Mouse (Mus musculus): ENCODE data around the gene Pagr1a. TPM values are rescaled to one million over a fixed set of nuclear protein-coding genes. Genes with fewer than 3 reads are reported as not detected.

Gene Pagr1a
- polyA plus RNA-seq, 1 experiment from 2014 or later: 53.7 TPM

- H3K27ac ChIP-seq: no peak overlapping the region
- H3K9me3 ChIP-seq: no peaks in the 10 kb centered on the region
- H3K27me3 ChIP-seq: no peaks in the 10 kb centered on the region
- H3K36me3 ChIP-seq: peaks cover 17% of the 10 kb centered on the region
- no peaks in the 10 kb centered on the region for H3K4me1 ChIP-seq
- ATAC-seq (ENCODE audit: insufficient number of reproducible peaks, insufficient read depth, low FRiP score, low TSS enrichment, low read depth): no peak
- WGBS: 67% methylated on average over 10 of the region's 10 CpGs
- H3K4me3 ChIP-seq: no peak overlapping the region
- H3K9ac ChIP-seq: no peak overlapping the region
- H3K4me2 ChIP-seq: no peak overlapping the region
These were observed 32.3 kb downstream of the Pagr1a start for GRCm38 (mm10) chr7:126984667-126985444.

- no peak for ATAC-seq (ENCODE audit: insufficient number of reproducible peaks, insufficient read depth, low FRiP score, low TSS enrichment, low read depth)
- Histone ChIP-seq H3K4me1 (no peaks in the 10 kb centered on the region), H3K4me2 (no peak overlapping the region), H3K27me3 (no peaks in the 10 kb centered on the region), H3K9me3 (no peaks in the 10 kb centered on the region), H3K4me3 (no peak overlapping the region), H3K9ac (no peak overlapping the region), H3K36me3 (peaks cover 35% of the 10 kb centered on the region), H3K27ac (no peak overlapping the region)
- WGBS: 81% methylated on average over 7 of the region's 7 CpGs
These were observed 34.0 kb downstream of the Pagr1a start for GRCm38 (mm10) chr7:126983113-126983512.

- WGBS: 88% methylated on average over 4 of the region's 4 CpGs
- Histone ChIP-seq H3K4me3 (no peak overlapping the region), H3K27ac (no peak overlapping the region), H3K9me3 (no peaks in the 10 kb centered on the region), H3K9ac (no peak overlapping the region), H3K36me3 (peaks cover 37% of the 10 kb centered on the region), H3K4me2 (no peak overlapping the region), H3K27me3 (no peaks in the 10 kb centered on the region), H3K4me1 (peaks cover 2% of the 10 kb centered on the region)
- ATAC-seq (ENCODE audit: insufficient number of reproducible peaks, insufficient read depth, low FRiP score, low TSS enrichment, low read depth): no peak
These were observed 35.1 kb downstream of the Pagr1a start for GRCm38 (mm10) chr7:126982054-126982453.

- Histone ChIP-seq H3K36me3 (peaks cover 37% of the 10 kb centered on the region), H3K4me1 (peaks cover 5% of the 10 kb centered on the region), H3K27me3 (no peaks in the 10 kb centered on the region), H3K9ac (no peak overlapping the region), H3K27ac (no peak overlapping the region), H3K4me2 (no peak overlapping the region), H3K9me3 (no peaks in the 10 kb centered on the region), H3K4me3 (no peak overlapping the region)
- no peak for ATAC-seq (ENCODE audit: insufficient number of reproducible peaks, insufficient read depth, low FRiP score, low TSS enrichment, low read depth)
- WGBS: 85% methylated on average over 2 of the region's 2 CpGs
These were observed 35.6 kb downstream of the Pagr1a start for GRCm38 (mm10) chr7:126981601-126982000.

GRCm38 (mm10) chr7:126978841-126979240 lies 38.3 kb downstream of the Pagr1a start:
- no peak overlapping the region for H3K4me2 ChIP-seq
- no peaks in the 10 kb centered on the region for H3K9me3 ChIP-seq
- no peaks in the 10 kb centered on the region for H3K27me3 ChIP-seq
- no peak overlapping the region for H3K4me3 ChIP-seq
- H3K27ac ChIP-seq: no peak overlapping the region
- H3K9ac ChIP-seq: no peak overlapping the region
- peaks cover 37% of the 10 kb centered on the region for H3K36me3 ChIP-seq
- ATAC-seq (ENCODE audit: insufficient number of reproducible peaks, insufficient read depth, low FRiP score, low TSS enrichment, low read depth): no peak
- 93% methylated on average over 6 of the region's 6 CpGs for WGBS
- H3K4me1 ChIP-seq: peaks cover 10% of the 10 kb centered on the region

- peaks cover 37% of the 10 kb centered on the region for H3K36me3 ChIP-seq
- H3K4me1 ChIP-seq: peaks cover 10% of the 10 kb centered on the region
- H3K9ac ChIP-seq: peak overlapping the region; percentile 96
- peak overlapping the region; percentile 97 for H3K27ac ChIP-seq
- peak overlapping the region; percentile 89 for H3K4me2 ChIP-seq
- H3K9me3 ChIP-seq: no peaks in the 10 kb centered on the region
- peak overlapping the region; percentile 85 for H3K4me3 ChIP-seq
- no peaks in the 10 kb centered on the region for H3K27me3 ChIP-seq
- no peak for ATAC-seq (ENCODE audit: insufficient number of reproducible peaks, insufficient read depth, low FRiP score, low TSS enrichment, low read depth)
- 27% methylated on average over 14 of the region's 14 CpGs for WGBS
These were observed 40.2 kb downstream of the Pagr1a start for GRCm38 (mm10) chr7:126976878-126977459.

GRCm38 (mm10) chr7:126975950-126976866 lies 40.9 kb downstream of the Pagr1a start, which contains the start of gene Cdiptos:
Gene Cdiptos (minus strand): TSS chr7:126976098.
- H3K9me3 ChIP-seq: no peaks in the 10 kb centered on the region
- ATAC-seq (ENCODE audit: insufficient number of reproducible peaks, insufficient read depth, low FRiP score, low TSS enrichment, low read depth): peak; percentile 89
- peaks cover 31% of the 10 kb centered on the region for H3K36me3 ChIP-seq
- WGBS: under 1% methylated on average over 55 of the region's 55 CpGs
- H3K9ac ChIP-seq: peak within 1 kb of the TSS; percentile 96
- H3K4me1 ChIP-seq: peaks cover 10% of the 10 kb centered on the region
- H3K27ac ChIP-seq: peak within 1 kb of the TSS; percentile 97
- peak within 1 kb of the TSS; percentile 85 for H3K4me3 ChIP-seq
- H3K27me3 ChIP-seq: no peaks in the 10 kb centered on the region
- peak within 1 kb of the TSS; percentile 89 for H3K4me2 ChIP-seq

- Histone ChIP-seq H3K27me3 (no peaks in the 10 kb centered on the region), H3K4me2 (peak within 1 kb of the TSS; percentile 89), H3K36me3 (peaks cover 27% of the 10 kb centered on the region), H3K4me1 (peaks cover 10% of the 10 kb centered on the region), H3K9ac (peak within 1 kb of the TSS; percentile 96), H3K4me3 (peak within 1 kb of the TSS; percentile 85), H3K9me3 (no peaks in the 10 kb centered on the region), H3K27ac (peak within 1 kb of the TSS; percentile 97)
- WGBS: 0% methylated on average over 1 of the region's 1 CpGs
- no peak for ATAC-seq (ENCODE audit: insufficient number of reproducible peaks, insufficient read depth, low FRiP score, low TSS enrichment, low read depth)
These were observed 41.4 kb downstream of the Pagr1a start, which contains the start of gene Cdipt for GRCm38 (mm10) chr7:126975893-126975949. Gene Cdipt (plus strand): TSS chr7:126975914.

GRCm38 (mm10) chr7:126975493-126975892 lies 41.7 kb downstream of the Pagr1a start:
- Histone ChIP-seq H3K9ac (peak overlapping the region; percentile 96), H3K4me1 (peaks cover 10% of the 10 kb centered on the region), H3K4me2 (peak overlapping the region; percentile 89), H3K27ac (peak overlapping the region; percentile 97; the same call in 1 of the 2 replicates), H3K27me3 (no peaks in the 10 kb centered on the region), H3K9me3 (no peaks in the 10 kb centered on the region), H3K4me3 (peak overlapping the region; percentile 85), H3K36me3 (peaks cover 26% of the 10 kb centered on the region)
- no peak for ATAC-seq (ENCODE audit: insufficient number of reproducible peaks, insufficient read depth, low FRiP score, low TSS enrichment, low read depth)
- 8% methylated on average over 8 of the region's 8 CpGs for WGBS

- ATAC-seq (ENCODE audit: insufficient number of reproducible peaks, insufficient read depth, low FRiP score, low TSS enrichment, low read depth): no peak
- no peak overlapping the region for H3K4me2 ChIP-seq
These were observed 49.8 kb downstream of the Pagr1a start for GRCm38 (mm10) chr7:126967361-126967760.

GRCm38 (mm10) chr7:126965568-126965967 lies 51.6 kb downstream of the Pagr1a start:
- Histone ChIP-seq H3K9ac (no peak overlapping the region), H3K9me3 (no peaks in the 10 kb centered on the region), H3K27me3 (peaks cover 24% of the 10 kb centered on the region), H3K27ac (no peak overlapping the region), H3K4me2 (no peak overlapping the region), H3K36me3 (no peaks in the 10 kb centered on the region), H3K4me3 (no peak overlapping the region), H3K4me1 (no peaks in the 10 kb centered on the region)
- no peak for ATAC-seq (ENCODE audit: insufficient number of reproducible peaks, insufficient read depth, low FRiP score, low TSS enrichment, low read depth)
- 51% methylated on average over 3 of the region's 3 CpGs for WGBS

More at GRCm38 (mm10) chr7:126967361-126967760, 49.8 kb downstream of the Pagr1a start:
- Histone ChIP-seq H3K9me3 (no peaks in the 10 kb centered on the region), H3K4me1 (no peaks in the 10 kb centered on the region), H3K36me3 (no peaks in the 10 kb centered on the region), H3K27me3 (peaks cover 21% of the 10 kb centered on the region), H3K9ac (no peak overlapping the region), H3K27ac (no peak overlapping the region), H3K4me3 (no peak overlapping the region)
- 58% methylated on average over 6 of the region's 6 CpGs for WGBS
